Mouse (Mus musculus) hindlimb bud, embryonic 11.5 days (tissue): ENCODE measurements around the gene Slc25a43.

ENCODE experiments used
- DNase-seq: peaks from one replicate; pipeline ENCODE4 v3.0.0-alpha.2; 2012; ENCODE audit warnings: low read depth, low spot score; ENCODE audit errors: extremely low spot score

The Slc25a43 gene

GRCm38 (mm10) chrX:36743503-36744101, at the start of gene Slc25a43:
Gene Slc25a43, plus strand, starts transcription at chrX:36743659.
- no peak for DNase-seq

GRCm38 (mm10) chrX:36740124-36740951, 3.1 kb upstream of the Slc25a43 start:
- DNase-seq = no peak

- no peak for DNase-seq
Measured at GRCm38 (mm10) chrX:36741278-36741677, 2.2 kb upstream of the Slc25a43 start.

GRCm38 (mm10) chrX:36742744-36743143, 715 bp upstream of the Slc25a43 start:
- no peak for DNase-seq

GRCm38 (mm10) chrX:36744735-36745134, 1.3 kb downstream of the Slc25a43 start:
- no peak for DNase-seq

- DNase-seq = no peak
Measured at GRCm38 (mm10) chrX:36745333-36745732, 1.9 kb downstream of the Slc25a43 start.

- DNase-seq = no peak
Measured at GRCm38 (mm10) chrX:36746789-36747188, 3.3 kb downstream of the Slc25a43 start.

- no peak for DNase-seq
Measured at GRCm38 (mm10) chrX:36748573-36748972, 5.1 kb downstream of the Slc25a43 start.

- DNase-seq = no peak
Measured at GRCm38 (mm10) chrX:36749281-36749785, 5.9 kb downstream of the Slc25a43 start.

- DNase-seq = no peak
Measured at GRCm38 (mm10) chrX:36750591-36750990, 7.1 kb downstream of the Slc25a43 start.

GRCm38 (mm10) chrX:36752586-36752985, 9.1 kb downstream of the Slc25a43 start:
- no peak for DNase-seq

- DNase-seq = no peak
Measured at GRCm38 (mm10) chrX:36757796-36758472, 14.5 kb downstream of the Slc25a43 start.

GRCm38 (mm10) chrX:36758566-36758965, 15.1 kb downstream of the Slc25a43 start:
- DNase-seq = no peak

GRCm38 (mm10) chrX:36760946-36761635, 17.6 kb downstream of the Slc25a43 start:
- DNase-seq = peak; percentile 61

GRCm38 (mm10) chrX:36762289-36762688, 18.8 kb downstream of the Slc25a43 start:
- no peak for DNase-seq

GRCm38 (mm10) chrX:36762894-36763293, 19.4 kb downstream of the Slc25a43 start:
- DNase-seq = no peak

- DNase-seq = no peak
Measured at GRCm38 (mm10) chrX:36763298-36763933, 20.0 kb downstream of the Slc25a43 start.

- no peak for DNase-seq
Measured at GRCm38 (mm10) chrX:36763934-36764317, 20.5 kb downstream of the Slc25a43 start.

GRCm38 (mm10) chrX:36767386-36767785, 23.9 kb downstream of the Slc25a43 start:
- DNase-seq = no peak

GRCm38 (mm10) chrX:36772591-36772990, 29.1 kb downstream of the Slc25a43 start:
- no peak for DNase-seq

GRCm38 (mm10) chrX:36775520-36775919, 32.1 kb downstream of the Slc25a43 start:
- no peak for DNase-seq
